Mouse (Mus musculus): ENCODE data around the gene 9530003J23Rik. TPM values are rescaled to one million over a fixed set of nuclear protein-coding genes. Genes with fewer than 3 reads are reported as not detected.
"Not testable (repeated sequence)": the region's sequence is repeated elsewhere in the genome, so short reads cannot be mapped to it uniquely, and the experiment has no call there.

9530003J23Rik gene
- total and polyA plus RNA-seq, 3 experiments, result not detected

GRCm38 (mm10) chr10:117282049-117282448 lies 43.5 kb upstream of the 9530003J23Rik start, which contains the start of gene Lyz2:
Gene Lyz2, minus strand, starts transcription at chr10:117282321.
- Histone ChIP-seq H3K9ac (ENCODE audit: insufficient read depth, low read depth) (no peak within 1 kb of the TSS), H3K4me2 (ENCODE audit: insufficient read depth, low read depth, poor library complexity, severe bottlenecking) (no peak within 1 kb of the TSS), H3K9me3 (replicated peaks; ENCODE audit: low read length) (no peaks in the 10 kb centered on the region), H3K4me1 (ENCODE audit: control insufficient read depth in 1 of 2, insufficient read depth in 2 of 2) (0 out of 4 replicates have a peak, but pooled peaks cover 0 to 4% of the 10 kb centered on the region in 2 experiments), H3K27me3 (replicated peaks) (peaks cover 2% of the 10 kb centered on the region), H3K4me3 (replicated peaks in 1 of 3; ENCODE audit: low read depth in 2 of 3, low read length in 2 of 3, poor library complexity in 1 of 3) (no peak within 1 kb of the TSS), H3K36me3 (replicated peaks in 1 of 2; ENCODE audit: control insufficient read depth in 1 of 2, insufficient read depth in 1 of 2, low read length in 1 of 2) (no peaks in the 10 kb centered on the region), H3K79me2 (replicated peaks; ENCODE audit: control insufficient read depth, extremely low read depth, insufficient read depth, poor library complexity, severe bottlenecking) (no peaks in the 10 kb centered on the region), H3K27ac (ENCODE audit: insufficient read depth, low read depth) (no peak within 1 kb of the TSS)
- dilution Hi-C loops (cut with MboI; ENCODE audit: extremely low pct_ligation_motif_present, extremely low pct_unique_long_range_greater_than_20kb, low sequenced_read_pairs) (no loop called here), in situ Hi-C loops (cut with MboI; ENCODE audit: low pct_ligation_motif_present, low pct_unique_long_range_greater_than_20kb, low sequenced_read_pairs) (no loop called here)
- no peak for DNase-seq (ENCODE audit: extremely low read depth)
- TF ChIP-seq SIN3A (IDR thresholded peaks at IDR 0.05; ENCODE audit: low read length) (no peak), POLR2A (IDR thresholded peaks at IDR 0.05; ENCODE audit: low read depth, low read length) (no peak), MAFK (IDR thresholded peaks at IDR 0.05; ENCODE audit: insufficient replicate concordance, low read length) (no peak), UBTF (IDR thresholded peaks at IDR 0.05; ENCODE audit: low read depth, low read length) (no peak), NELFE (IDR thresholded peaks at IDR 0.05; ENCODE audit: low read depth, low read length) (no peak), CHD2 (IDR thresholded peaks at IDR 0.05; ENCODE audit: low read length) (no peak), BHLHE40 (IDR thresholded peaks at IDR 0.05; ENCODE audit: low read depth, low read length) (no peak), HCFC1 (IDR thresholded peaks at IDR 0.05; ENCODE audit: low read depth, low read length) (no peak), MEF2A (IDR thresholded peaks at IDR 0.05; ENCODE audit: borderline replicate concordance, low read depth, low read length) (no peak), USF1 (IDR thresholded peaks at IDR 0.05; ENCODE audit: low read depth, low read length) (no peak), ZMIZ1 (IDR thresholded peaks at IDR 0.05; ENCODE audit: low read depth, low read length) (no peak)

GRCm38 (mm10) chr10:117281381-117281920 lies 42.9 kb upstream of the 9530003J23Rik start:
- no peak for DNase-seq (ENCODE audit: extremely low read depth)
- dilution Hi-C loops (cut with MboI; ENCODE audit: extremely low pct_ligation_motif_present, extremely low pct_unique_long_range_greater_than_20kb, low sequenced_read_pairs), result no loop called here
- TF ChIP-seq TBP (conservative IDR thresholded peaks at IDR 0.05; ENCODE audit: low read depth, low read length) (no peak), MXI1 (IDR thresholded peaks at IDR 0.05; ENCODE audit: low read depth, low read length) (no peak)
- Histone ChIP-seq H3K79me2 (replicated peaks; ENCODE audit: control insufficient read depth, extremely low read depth, insufficient read depth, poor library complexity, severe bottlenecking) (no peaks in the 10 kb centered on the region), H3K27me3 (replicated peaks) (peaks cover 2% of the 10 kb centered on the region), H3K9ac (ENCODE audit: insufficient read depth, low read depth) (no peak overlapping the region), H3K36me3 (replicated peaks in 1 of 2; ENCODE audit: control insufficient read depth in 1 of 2, insufficient read depth in 1 of 2, low read length in 1 of 2) (no peaks in the 10 kb centered on the region), H3K4me3 (replicated peaks in 1 of 3; ENCODE audit: low read depth in 2 of 3, low read length in 2 of 3, poor library complexity in 1 of 3) (no peak overlapping the region), H3K9me3 (replicated peaks; ENCODE audit: low read length) (no peaks in the 10 kb centered on the region), H3K4me2 (ENCODE audit: insufficient read depth, low read depth, poor library complexity, severe bottlenecking) (no peak overlapping the region), H3K27ac (ENCODE audit: insufficient read depth, low read depth) (no peak overlapping the region), H3K4me1 (ENCODE audit: control insufficient read depth in 1 of 2, insufficient read depth in 2 of 2) (0 out of 4 replicates have a peak, but pooled peaks cover 0 to 4% of the 10 kb centered on the region in 2 experiments)
- in situ Hi-C loops (cut with MboI; ENCODE audit: low pct_ligation_motif_present, low pct_unique_long_range_greater_than_20kb, low sequenced_read_pairs), result no loop called here

- H3K27me3 ChIP-seq (replicated peaks), result peaks cover 2% of the 10 kb centered on the region
- TF ChIP-seq POLR2A (IDR thresholded peaks at IDR 0.05; ENCODE audit: low read depth, low read length) (no peak), USF1 (IDR thresholded peaks at IDR 0.05; ENCODE audit: low read depth, low read length) (no peak), UBTF (IDR thresholded peaks at IDR 0.05; ENCODE audit: low read depth, low read length) (no peak), MYC (IDR thresholded peaks at IDR 0.05; ENCODE audit: low read depth, low read length) (no peak)
- H3K9me3 ChIP-seq (replicated peaks; ENCODE audit: low read length), result no peaks in the 10 kb centered on the region
- H3K4me3 ChIP-seq (replicated peaks in 1 of 3; ENCODE audit: low read depth in 2 of 3, low read length in 2 of 3, poor library complexity in 1 of 3), result no peak overlapping the region
- H3K27ac ChIP-seq (ENCODE audit: insufficient read depth, low read depth), result no peak overlapping the region
- no peak for DNase-seq (ENCODE audit: extremely low read depth)
- H3K9ac ChIP-seq (ENCODE audit: insufficient read depth, low read depth), result no peak overlapping the region
- H3K4me1 ChIP-seq (ENCODE audit: control insufficient read depth in 1 of 2, insufficient read depth in 2 of 2), result 0 out of 4 replicates have a peak, but pooled peaks cover 0 to 4% of the 10 kb centered on the region in 2 experiments
- in situ Hi-C loops (cut with MboI; ENCODE audit: low pct_ligation_motif_present, low pct_unique_long_range_greater_than_20kb, low sequenced_read_pairs) (no loop called here), dilution Hi-C loops (cut with MboI; ENCODE audit: extremely low pct_ligation_motif_present, extremely low pct_unique_long_range_greater_than_20kb, low sequenced_read_pairs) (no loop called here)
- H3K79me2 ChIP-seq (replicated peaks; ENCODE audit: control insufficient read depth, extremely low read depth, insufficient read depth, poor library complexity, severe bottlenecking), result no peaks in the 10 kb centered on the region
- H3K4me2 ChIP-seq (ENCODE audit: insufficient read depth, low read depth, poor library complexity, severe bottlenecking), result no peak overlapping the region
- H3K36me3 ChIP-seq (replicated peaks in 1 of 2; ENCODE audit: control insufficient read depth in 1 of 2, insufficient read depth in 1 of 2, low read length in 1 of 2), result no peaks in the 10 kb centered on the region
These were observed 41.5 kb upstream of the 9530003J23Rik start for GRCm38 (mm10) chr10:117280000-117280399.

GRCm38 (mm10) chr10:117278510-117278909 lies 40.0 kb upstream of the 9530003J23Rik start:
- H3K79me2 ChIP-seq (replicated peaks; ENCODE audit: control insufficient read depth, extremely low read depth, insufficient read depth, poor library complexity, severe bottlenecking); in situ Hi-C loops (cut with MboI; ENCODE audit: low pct_ligation_motif_present, low pct_unique_long_range_greater_than_20kb, low sequenced_read_pairs); H3K27me3 ChIP-seq (replicated peaks); H3K9me3 ChIP-seq (replicated peaks; ENCODE audit: low read length); dilution Hi-C loops (cut with MboI; ENCODE audit: extremely low pct_ligation_motif_present, extremely low pct_unique_long_range_greater_than_20kb, low sequenced_read_pairs); DNase-seq (ENCODE audit: extremely low read depth); H3K4me2 ChIP-seq (ENCODE audit: insufficient read depth, low read depth, poor library complexity, severe bottlenecking); H3K27ac ChIP-seq (ENCODE audit: insufficient read depth, low read depth); H3K9ac ChIP-seq (ENCODE audit: insufficient read depth, low read depth); H3K4me3 ChIP-seq (replicated peaks in 1 of 3; ENCODE audit: low read depth in 2 of 3, low read length in 2 of 3, poor library complexity in 1 of 3); H3K4me1 ChIP-seq (ENCODE audit: control insufficient read depth in 1 of 2, insufficient read depth in 2 of 2); H3K36me3 ChIP-seq (replicated peaks in 1 of 2; ENCODE audit: control insufficient read depth in 1 of 2, insufficient read depth in 1 of 2, low read length in 1 of 2): not testable (repeated sequence)
